Mouse (Mus musculus) embryonic facial prominence, embryonic 12.5 days (tissue): ENCODE data around the gene Csmd2. TPM values are rescaled to one million over a fixed set of nuclear protein-coding genes. Genes with fewer than 3 reads are reported as not detected.

Source experiments
- ATAC-seq: fragments of 200-750 bp; cut with Nextera tagmentation; 2 replicates; pipeline ENCODE4 v1.8.0; 2017; ENCODE audit not compliant: insufficient number of reproducible peaks, insufficient read depth, low FRiP score, low TSS enrichment
- H3K27ac ChIP-seq: fragments of 300-500 bp; sonication (generic); 2 replicates; pipeline ENCODE4 v1.5.1; 2016; ENCODE audit warnings: mild to moderate bottlenecking
- H3K27me3 ChIP-seq: fragments of 300-500 bp; sonication (generic); 2 replicates; pipeline ENCODE4 v1.6.1; 2016; ENCODE audit warnings: mild to moderate bottlenecking, moderate library complexity
- H3K36me3 ChIP-seq: fragments of 300-500 bp; sonication (generic); 2 replicates; pipeline ENCODE4 v1.6.1; 2016; ENCODE audit warnings: mild to moderate bottlenecking
- H3K4me1 ChIP-seq: fragments of 300-500 bp; sonication (generic); 2 replicates; pipeline ENCODE4 v1.6.1; 2016
- H3K4me2 ChIP-seq: fragments of 300-500 bp; sonication (generic); replicated peaks from 2 replicates; pipeline ENCODE4 v1.6.1; 2016; ENCODE audit warnings: mild to moderate bottlenecking, moderate library complexity
- H3K4me3 ChIP-seq: fragments of 300-500 bp; sonication (generic); 2 replicates; pipeline ENCODE4 v1.5.1; 2016; ENCODE audit warnings: mild to moderate bottlenecking
- H3K9ac ChIP-seq: fragments of 300-500 bp; sonication (generic); 2 replicates; pipeline ENCODE4 v1.6.1; 2016; ENCODE audit warnings: mild to moderate bottlenecking, moderate library complexity
- H3K9me3 ChIP-seq: fragments of 300-500 bp; sonication (generic); 2 replicates; pipeline ENCODE4 v1.6.1; 2016; ENCODE audit warnings: mild to moderate bottlenecking, moderate library complexity
- WGBS: fragments of 180-500 bp; shearing (Covaris S2); methylation state at CpG from one replicate; pipeline ENCODE4 v1.1.7; 2016; 5-methylcytosine and 5-hydroxymethylcytosine counted together
- polyA plus RNA-seq: library from polyadenylated mRNA; unstranded; fragments of >200 nt; fragmentation: Nextera tagmentation; extraction: Ambion mirVana; gene quantifications from 2 replicates; pipeline ENCODE4 v1.2.1, GENCODE M21; 2016

Gene Csmd2
- polyA plus RNA-seq, 1 experiment from 2014 or later: 0.54 TPM

- Histone ChIP-seq H3K4me2 (no peak overlapping the region), H3K36me3 (no peaks in the 10 kb centered on the region), H3K4me1 (no peaks in the 10 kb centered on the region), H3K27me3 (no peaks in the 10 kb centered on the region), H3K4me3 (no peak overlapping the region), H3K9me3 (no peaks in the 10 kb centered on the region), H3K27ac (no peak overlapping the region), H3K9ac (no peak overlapping the region)
- no peak for ATAC-seq
- 82% methylated on average over 5 of the region's 5 CpGs for WGBS
Observed at GRCm38 (mm10) chr4:128315328-128315727, 327.7 kb downstream of the Csmd2 start.

DNA sequence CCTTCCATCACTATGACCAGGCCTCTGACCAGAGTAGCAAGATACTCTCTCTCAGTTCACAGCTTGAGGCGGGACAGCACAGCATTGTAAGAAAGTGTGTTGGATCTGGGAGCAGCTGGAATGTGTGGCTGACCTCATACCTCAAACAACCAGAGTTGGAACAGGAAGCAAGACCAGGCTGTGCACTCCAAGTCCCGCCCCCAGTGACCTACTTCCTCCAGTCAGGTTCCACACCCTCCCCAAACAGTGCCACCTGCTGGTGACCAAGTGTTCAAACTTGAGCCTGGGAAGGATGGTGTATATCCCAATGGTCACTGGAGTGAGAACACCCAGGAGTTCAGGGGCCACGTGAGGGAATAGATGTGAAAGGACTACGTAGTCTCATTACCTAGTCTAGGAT, 330.3 kb downstream of the Csmd2 start:
- Histone ChIP-seq H3K36me3 (no peaks in the 10 kb centered on the region), H3K4me3 (no peak overlapping the region), H3K4me2 (no peak overlapping the region), H3K27ac (no peak overlapping the region), H3K4me1 (no peaks in the 10 kb centered on the region), H3K27me3 (no peaks in the 10 kb centered on the region), H3K9ac (no peak overlapping the region), H3K9me3 (no peaks in the 10 kb centered on the region)
- WGBS: 89% methylated on average over 4 of the region's 4 CpGs
- ATAC-seq: no peak

DNA sequence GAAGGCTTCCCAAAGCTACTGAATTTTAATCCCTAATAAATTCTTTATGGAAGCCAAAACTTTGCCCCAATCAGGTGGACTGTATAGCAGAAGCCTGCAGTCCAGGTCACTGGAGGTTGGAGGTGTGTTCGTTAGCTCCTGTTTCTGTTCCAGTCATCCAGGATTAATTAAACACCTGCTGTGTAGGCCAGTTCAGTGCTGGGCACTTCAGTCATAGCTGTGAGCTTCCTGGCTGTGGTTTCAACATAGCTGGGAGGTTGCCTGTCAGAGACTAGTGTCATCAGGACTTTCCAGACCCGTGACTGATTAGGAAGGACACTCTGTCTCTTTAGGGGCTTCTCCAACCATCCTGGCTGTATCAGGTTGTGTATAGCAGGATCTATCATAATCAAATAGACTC, 337.9 kb downstream of the Csmd2 start:
- Histone ChIP-seq H3K9ac (no peak overlapping the region), H3K36me3 (no peaks in the 10 kb centered on the region), H3K27me3 (no peaks in the 10 kb centered on the region), H3K9me3 (no peaks in the 10 kb centered on the region), H3K4me1 (no peaks in the 10 kb centered on the region), H3K4me2 (no peak overlapping the region), H3K4me3 (no peak overlapping the region), H3K27ac (no peak overlapping the region)
- 59% methylated on average over 2 of the region's 2 CpGs for WGBS
- ATAC-seq: no peak

DNA sequence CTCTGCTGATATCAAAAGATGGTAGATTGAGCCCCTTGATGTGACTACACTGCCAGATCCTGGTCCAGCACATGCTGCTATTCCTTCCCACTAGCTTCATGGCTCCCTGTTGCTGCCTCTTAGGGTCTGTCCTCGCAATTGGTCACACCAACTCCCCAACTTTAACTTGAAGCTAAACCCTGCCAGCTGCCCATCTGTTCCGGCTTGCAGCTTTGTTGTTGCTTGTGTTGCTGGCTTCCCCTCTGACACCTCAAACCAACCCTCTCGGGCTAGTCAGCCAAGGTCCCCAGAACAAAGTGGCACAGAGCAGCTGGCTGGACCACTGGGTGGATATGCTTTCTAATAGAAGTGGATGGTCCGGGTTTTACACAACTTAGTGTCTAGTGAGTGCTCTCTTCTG, 339.1 kb downstream of the Csmd2 start:
- Histone ChIP-seq H3K27ac (no peak overlapping the region), H3K36me3 (no peaks in the 10 kb centered on the region), H3K4me2 (no peak overlapping the region), H3K4me3 (no peak overlapping the region), H3K9ac (no peak overlapping the region), H3K4me1 (no peaks in the 10 kb centered on the region), H3K27me3 (no peaks in the 10 kb centered on the region), H3K9me3 (no peaks in the 10 kb centered on the region)
- ATAC-seq: no peak
- WGBS: 81% methylated on average over 4 of the region's 4 CpGs

GRCm38 (mm10) chr4:128327421-128327820, 339.8 kb downstream of the Csmd2 start:
- no peak overlapping the region for H3K9ac ChIP-seq
- no peaks in the 10 kb centered on the region for H3K36me3 ChIP-seq
- H3K4me3 ChIP-seq: no peak overlapping the region
- H3K9me3 ChIP-seq: no peaks in the 10 kb centered on the region
- H3K4me2 ChIP-seq: no peak overlapping the region
- no peaks in the 10 kb centered on the region for H3K27me3 ChIP-seq
- H3K4me1 ChIP-seq: no peaks in the 10 kb centered on the region
- ATAC-seq: no peak
- whole genome bisulfite sequencing: 84% methylated on average over 6 of the region's 6 CpGs
- H3K27ac ChIP-seq: no peak overlapping the region

DNA sequence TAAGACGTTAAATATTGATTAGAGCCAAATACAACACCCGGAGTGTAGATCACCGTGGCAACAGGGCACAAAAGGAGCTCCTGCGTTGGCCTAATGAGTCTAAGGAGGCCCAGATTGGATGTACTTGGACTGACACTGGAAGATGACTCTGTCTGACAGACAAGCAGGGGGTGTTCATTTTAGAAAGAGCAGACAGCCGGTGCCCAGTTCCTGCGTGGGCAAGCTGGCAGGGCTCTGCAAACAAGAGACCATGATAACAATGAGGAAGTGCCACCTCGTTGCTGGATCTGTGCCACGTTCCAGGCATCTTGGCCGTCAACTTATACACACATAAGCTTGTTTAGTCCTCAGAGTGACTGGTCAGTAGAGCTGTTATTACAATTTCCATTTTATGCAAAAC, 342.9 kb downstream of the Csmd2 start:
- Histone ChIP-seq H3K27ac (no peak overlapping the region), H3K27me3 (no peaks in the 10 kb centered on the region), H3K4me2 (no peak overlapping the region), H3K36me3 (no peaks in the 10 kb centered on the region), H3K9me3 (no peaks in the 10 kb centered on the region), H3K9ac (no peak overlapping the region), H3K4me3 (no peak overlapping the region), H3K4me1 (no peaks in the 10 kb centered on the region)
- ATAC-seq: no peak
- WGBS: 84% methylated on average over 9 of the region's 9 CpGs

DNA sequence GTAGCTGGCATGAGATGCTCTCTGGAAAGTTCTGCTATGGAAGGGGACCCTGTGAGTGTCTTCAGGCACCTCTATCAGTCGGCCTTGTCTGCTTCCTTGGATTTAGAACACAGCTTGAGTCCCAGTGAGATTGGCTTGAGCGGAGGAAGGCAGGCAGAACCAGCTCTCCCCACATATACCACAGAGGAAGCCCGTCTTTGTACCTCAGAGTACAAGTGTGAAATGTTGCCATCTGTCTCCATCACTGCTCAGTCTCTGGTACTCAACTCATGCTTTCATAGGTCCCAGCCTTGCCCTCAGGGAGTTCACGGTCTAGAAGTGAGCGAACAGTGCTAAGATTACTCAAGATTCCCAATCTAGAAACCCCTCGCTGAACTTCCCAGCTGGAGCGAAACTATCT, 352.8 kb downstream of the Csmd2 start:
- no peak overlapping the region for H3K9ac ChIP-seq
- no peaks in the 10 kb centered on the region for H3K36me3 ChIP-seq
- ATAC-seq: no peak
- WGBS: 85% methylated on average over 7 of the region's 7 CpGs
- H3K27ac ChIP-seq: no peak overlapping the region
- no peak overlapping the region for H3K4me2 ChIP-seq
- H3K4me3 ChIP-seq: no peak overlapping the region
- H3K9me3 ChIP-seq: no peaks in the 10 kb centered on the region
- no peaks in the 10 kb centered on the region for H3K4me1 ChIP-seq
- H3K27me3 ChIP-seq: no peaks in the 10 kb centered on the region

DNA sequence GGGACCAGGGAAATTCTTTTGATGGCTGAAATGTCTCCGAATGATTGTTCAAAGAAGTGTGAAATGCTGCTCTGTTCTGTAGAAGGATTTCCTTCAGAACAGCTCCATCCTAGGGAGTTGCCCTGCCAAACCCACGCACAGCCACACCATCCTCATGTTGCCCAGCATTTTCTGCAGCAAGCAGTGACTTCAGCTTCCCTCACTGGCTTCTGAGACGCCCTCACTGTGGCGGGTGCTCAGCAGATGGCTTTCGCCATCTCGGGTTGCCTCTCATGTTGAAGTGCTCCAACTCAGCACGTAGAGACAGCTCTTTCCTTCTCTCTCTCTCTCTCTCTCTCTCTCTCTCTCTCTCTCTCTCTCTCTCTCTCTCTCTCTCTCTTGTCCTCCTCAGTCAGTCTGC, 353.7 kb downstream of the Csmd2 start:
- no peak overlapping the region for H3K27ac ChIP-seq
- ATAC-seq: no peak
- no peaks in the 10 kb centered on the region for H3K4me1 ChIP-seq
- H3K27me3 ChIP-seq: no peaks in the 10 kb centered on the region
- no peaks in the 10 kb centered on the region for H3K9me3 ChIP-seq
- 80% methylated on average over 7 of the region's 7 CpGs for WGBS
- no peak overlapping the region for H3K4me3 ChIP-seq
- H3K4me2 ChIP-seq: no peak overlapping the region
- no peak overlapping the region for H3K9ac ChIP-seq
- no peaks in the 10 kb centered on the region for H3K36me3 ChIP-seq

DNA sequence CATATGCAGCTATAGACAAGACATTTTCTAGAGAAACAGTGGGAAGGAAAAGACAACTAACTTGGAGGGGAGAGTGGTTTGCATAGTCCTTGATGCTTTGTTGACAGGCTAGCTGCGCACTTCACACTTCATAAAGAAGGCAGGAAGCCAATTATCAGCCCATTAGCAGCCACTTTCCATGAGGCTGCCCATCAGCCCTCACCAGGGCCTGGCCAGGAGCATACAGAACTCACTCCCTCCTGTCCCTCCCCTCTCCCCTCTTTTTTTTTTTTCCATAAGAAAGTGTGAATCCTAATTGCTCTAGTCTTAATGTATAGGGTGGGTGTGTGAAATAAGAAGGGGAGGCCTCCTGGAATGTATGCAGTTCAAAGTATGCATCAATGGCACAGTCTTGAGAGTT, 354.6 kb downstream of the Csmd2 start:
- 81% methylated on average over 1 of the region's 1 CpGs for WGBS
- no peaks in the 10 kb centered on the region for H3K27me3 ChIP-seq

GRCm38 (mm10) chr4:128358751-128359150, 371.1 kb downstream of the Csmd2 start:
- Histone ChIP-seq H3K4me2 (no peak overlapping the region), H3K9me3 (no peaks in the 10 kb centered on the region), H3K4me3 (no peak overlapping the region), H3K27me3 (no peaks in the 10 kb centered on the region), H3K9ac (no peak overlapping the region), H3K27ac (no peak overlapping the region), H3K36me3 (no peaks in the 10 kb centered on the region), H3K4me1 (no peaks in the 10 kb centered on the region)
- 83% methylated on average over 11 of the region's 11 CpGs for WGBS
- ATAC-seq: no peak

More for the DNA sequence above, 354.6 kb downstream of the Csmd2 start:
- Histone ChIP-seq H3K4me3 (no peak overlapping the region), H3K27ac (no peak overlapping the region), H3K4me2 (no peak overlapping the region), H3K9me3 (no peaks in the 10 kb centered on the region), H3K4me1 (no peaks in the 10 kb centered on the region), H3K9ac (no peak overlapping the region), H3K36me3 (no peaks in the 10 kb centered on the region)
- no peak for ATAC-seq

GRCm38 (mm10) chr4:128365851-128366250, 378.2 kb downstream of the Csmd2 start:
- WGBS: 77% methylated on average over 4 of the region's 4 CpGs
- no peak overlapping the region for H3K9ac ChIP-seq
- H3K36me3 ChIP-seq: no peaks in the 10 kb centered on the region
- H3K4me2 ChIP-seq: no peak overlapping the region
- H3K27me3 ChIP-seq: no peaks in the 10 kb centered on the region
- no peak overlapping the region for H3K27ac ChIP-seq
- no peak overlapping the region for H3K4me3 ChIP-seq
- H3K4me1 ChIP-seq: no peaks in the 10 kb centered on the region
- no peak for ATAC-seq
- H3K9me3 ChIP-seq: no peaks in the 10 kb centered on the region

DNA sequence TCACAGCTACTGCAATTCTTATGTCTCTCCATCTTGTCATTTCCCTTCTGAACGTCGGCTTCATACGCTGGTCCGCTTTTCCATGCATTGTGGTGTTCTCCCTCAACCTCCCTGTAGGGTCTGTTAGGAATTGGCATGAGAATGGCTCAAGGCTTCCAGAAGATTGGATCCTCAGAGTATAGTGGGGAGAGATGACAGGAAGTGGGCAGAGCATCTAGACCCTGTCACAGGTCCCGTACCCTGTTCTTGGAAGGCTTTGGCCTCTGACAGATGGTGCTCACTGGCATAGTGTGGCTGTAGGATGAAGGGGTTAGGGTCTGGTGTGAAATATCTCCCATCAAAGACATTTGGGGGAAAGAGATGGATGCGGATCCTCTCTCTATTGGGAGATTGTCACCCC, 380.4 kb downstream of the Csmd2 start:
- no peak overlapping the region for H3K27ac ChIP-seq
- 90% methylated on average over 6 of the region's 6 CpGs for WGBS
- H3K27me3 ChIP-seq: no peaks in the 10 kb centered on the region
- H3K4me1 ChIP-seq: no peaks in the 10 kb centered on the region
- no peaks in the 10 kb centered on the region for H3K36me3 ChIP-seq
- H3K4me3 ChIP-seq: no peak overlapping the region
- H3K9me3 ChIP-seq: no peaks in the 10 kb centered on the region
- H3K4me2 ChIP-seq: no peak overlapping the region
- no peak overlapping the region for H3K9ac ChIP-seq
- no peak for ATAC-seq

GRCm38 (mm10) chr4:128371766-128372165, 384.1 kb downstream of the Csmd2 start:
- 78% methylated on average over 6 of the region's 6 CpGs for WGBS
- no peak overlapping the region for H3K4me3 ChIP-seq
- H3K4me2 ChIP-seq: no peak overlapping the region
- no peak overlapping the region for H3K27ac ChIP-seq
- ATAC-seq: no peak
- H3K4me1 ChIP-seq: no peaks in the 10 kb centered on the region
- H3K9me3 ChIP-seq: no peaks in the 10 kb centered on the region
- H3K36me3 ChIP-seq: no peaks in the 10 kb centered on the region
- no peak overlapping the region for H3K9ac ChIP-seq
- no peaks in the 10 kb centered on the region for H3K27me3 ChIP-seq
